Mouse (Mus musculus) ZHBTc4 (cell line): ENCODE results near the gene Ttc29.

Source experiments
- DNase-seq: peaks from one replicate; pipeline ENCODE4 v3.0.0-alpha.2; 2011; ENCODE audit warnings: low read depth, low spot score

Gene Ttc29

GRCm38 (mm10) chr8:78278598-78278997 lies 65.5 kb downstream of the Ttc29 start:
- DNase-seq, result no peak

GRCm38 (mm10) chr8:78284805-78285204 lies 71.7 kb downstream of the Ttc29 start:
- DNase-seq, result peak; percentile 75

GRCm38 (mm10) chr8:78285366-78285765 lies 72.3 kb downstream of the Ttc29 start:
- DNase-seq, result peak; percentile 79

DNA sequence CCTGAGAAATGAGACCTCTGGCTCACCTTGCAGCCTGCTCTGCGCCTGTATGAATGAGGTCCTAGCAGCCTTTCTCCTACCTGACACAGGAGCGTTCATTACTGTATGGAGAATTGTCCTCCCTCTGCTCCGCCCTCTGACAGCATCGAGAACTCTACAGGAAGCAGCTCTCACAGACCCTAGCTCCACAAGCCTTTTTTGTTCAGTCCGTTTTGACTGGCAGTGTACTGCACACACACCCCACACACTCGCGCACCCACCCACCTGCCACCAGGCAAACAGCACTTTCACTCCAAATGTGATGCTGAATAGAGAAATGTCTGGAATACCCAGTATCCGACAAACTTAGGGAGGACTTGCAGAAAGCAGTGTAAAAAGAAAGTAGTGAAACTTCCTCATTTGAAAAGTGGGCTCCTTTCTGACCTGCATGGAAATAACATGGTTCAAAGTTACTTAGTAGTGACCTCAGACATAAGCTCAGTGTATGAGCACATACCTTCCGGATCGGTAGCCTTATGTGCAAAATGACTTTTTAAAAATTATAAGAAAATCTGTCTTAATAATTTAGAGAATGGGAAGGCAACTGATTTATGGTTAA lies 76.4 kb downstream of the Ttc29 start:
- DNase-seq, result no peak

GRCm38 (mm10) chr8:78290274-78290673 lies 77.2 kb downstream of the Ttc29 start:
- peak; percentile 76 for DNase-seq

DNA sequence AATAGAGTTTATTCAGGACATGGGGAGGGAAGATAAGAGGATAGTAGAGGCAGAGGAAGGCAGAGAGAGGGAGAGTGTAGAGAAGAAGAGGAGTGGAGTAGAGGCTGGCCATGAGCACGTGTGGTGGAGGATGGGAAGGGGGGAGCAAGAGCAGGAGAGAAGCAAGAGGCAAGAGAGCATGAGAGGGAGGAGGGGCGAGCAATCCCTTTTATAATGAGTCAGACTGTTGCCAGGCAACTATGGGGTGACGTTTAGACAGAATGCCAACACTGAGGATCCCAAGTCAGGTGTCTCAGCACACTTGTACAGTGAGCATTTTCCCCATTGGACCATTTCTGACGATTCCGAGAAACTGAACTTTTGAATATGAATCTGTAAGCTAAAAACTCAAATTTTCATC lies 82.4 kb downstream of the Ttc29 start:
- no peak for DNase-seq

GRCm38 (mm10) chr8:78303579-78303978 lies 90.5 kb downstream of the Ttc29 start:
- no peak for DNase-seq

- DNase-seq, result no peak
Observed at GRCm38 (mm10) chr8:78306604-78307003, 93.5 kb downstream of the Ttc29 start.

DNA sequence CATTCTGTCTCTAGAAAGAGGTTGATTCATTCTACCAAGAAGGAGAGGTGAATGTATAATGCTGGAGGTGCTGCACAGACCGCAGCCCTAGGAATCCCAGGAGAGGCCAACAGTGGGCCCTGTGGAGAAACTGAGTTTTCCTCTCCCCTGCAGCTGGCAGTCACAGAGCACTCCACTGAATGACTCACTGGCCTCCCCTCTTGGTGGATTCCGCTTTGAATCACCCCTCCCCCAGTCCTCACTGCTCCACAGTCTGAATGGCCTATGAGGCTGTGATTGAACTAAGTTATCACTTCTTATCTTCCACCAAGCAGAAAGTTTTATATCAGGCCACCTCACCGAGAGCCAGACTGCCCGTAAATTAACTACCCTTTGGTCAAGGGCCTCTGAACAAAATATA lies 94.0 kb downstream of the Ttc29 start:
- no peak for DNase-seq

DNA sequence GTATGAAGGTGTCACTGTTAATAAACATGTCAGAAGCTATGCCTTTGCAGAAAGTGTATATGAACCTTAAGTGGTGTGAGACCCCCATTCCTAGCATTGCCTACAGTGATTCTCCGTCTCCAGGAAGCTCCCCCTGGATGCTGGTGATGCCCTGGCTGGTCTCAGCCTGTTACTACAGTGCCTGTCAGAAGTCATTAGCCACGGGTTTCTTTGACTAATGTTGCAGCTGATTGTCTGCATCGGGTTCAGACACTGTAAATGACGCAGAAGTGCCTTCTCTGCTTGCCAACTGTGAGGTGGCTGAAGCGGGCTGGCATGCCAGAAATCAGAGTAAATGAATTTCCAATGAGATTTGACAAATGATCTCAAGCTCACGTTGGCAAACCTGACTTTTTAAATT lies 96.4 kb downstream of the Ttc29 start:
- DNase-seq, result no peak

GRCm38 (mm10) chr8:78315576-78315975 lies 102.5 kb downstream of the Ttc29 start:
- DNase-seq, result no peak

- DNase-seq, result no peak
Observed at GRCm38 (mm10) chr8:78317666-78318065, 104.6 kb downstream of the Ttc29 start.

DNA sequence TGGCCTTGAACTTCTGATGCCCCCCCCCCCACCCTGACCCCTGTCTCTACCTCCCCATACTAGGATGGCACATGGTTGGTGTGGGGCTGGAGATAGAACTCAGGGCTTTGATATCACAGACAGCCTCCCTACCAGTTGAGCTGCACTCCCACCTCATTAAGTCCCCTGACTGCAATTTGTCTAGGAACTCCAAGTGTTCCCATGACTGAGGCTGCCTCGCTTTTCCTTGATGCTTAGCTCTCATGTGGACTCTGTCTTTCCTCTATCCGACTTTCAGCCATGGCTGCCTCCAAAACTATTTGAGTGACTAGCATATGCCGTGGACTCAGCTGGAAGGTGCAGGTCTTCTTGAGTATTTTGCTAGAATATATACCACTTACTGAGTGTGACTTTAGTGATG lies 110.3 kb downstream of the Ttc29 start:
- DNase-seq, result no peak

DNA sequence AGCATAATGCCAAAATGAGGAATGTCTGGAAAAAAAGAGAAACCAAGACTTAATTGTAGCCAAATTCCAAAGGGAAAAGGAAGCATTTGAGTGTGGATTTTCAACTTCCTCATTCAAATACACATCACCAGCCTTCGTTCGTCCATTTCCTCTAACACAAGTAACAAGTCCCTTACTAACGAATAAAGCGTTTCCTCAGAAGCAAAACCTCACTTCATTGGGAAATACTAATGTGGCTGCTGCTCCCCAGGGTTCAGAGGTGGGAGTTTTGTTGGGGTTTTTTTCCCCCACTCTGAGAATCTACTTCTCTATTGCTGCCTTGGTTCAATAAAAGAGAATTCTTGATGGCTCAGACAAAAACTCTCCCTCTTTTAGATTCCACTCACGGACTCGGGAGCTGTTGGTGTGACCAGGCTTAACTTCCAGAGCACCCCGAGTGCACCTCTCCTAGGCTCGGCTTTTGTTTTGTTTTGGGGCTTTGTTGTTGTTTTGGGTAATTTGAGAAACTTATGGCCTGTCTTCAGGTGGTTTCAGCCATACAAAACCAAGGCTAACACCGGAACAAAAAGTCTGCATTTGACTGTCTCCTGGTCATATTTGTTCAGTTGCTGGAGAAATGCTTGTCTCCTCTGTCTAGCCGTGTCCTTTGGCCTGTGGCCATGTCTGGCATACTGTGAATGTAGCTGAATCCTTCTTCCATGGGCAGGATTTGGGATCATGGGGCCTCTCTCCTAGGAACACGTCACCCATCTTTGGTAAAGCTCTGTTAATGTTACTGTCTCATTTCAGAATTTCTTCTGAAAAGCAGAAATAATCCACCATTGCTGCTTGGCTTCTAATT lies 127.8 kb downstream of the Ttc29 start:
- no peak for DNase-seq

- no peak for DNase-seq
Observed at GRCm38 (mm10) chr8:78342151-78342550, 129.1 kb downstream of the Ttc29 start.

DNA sequence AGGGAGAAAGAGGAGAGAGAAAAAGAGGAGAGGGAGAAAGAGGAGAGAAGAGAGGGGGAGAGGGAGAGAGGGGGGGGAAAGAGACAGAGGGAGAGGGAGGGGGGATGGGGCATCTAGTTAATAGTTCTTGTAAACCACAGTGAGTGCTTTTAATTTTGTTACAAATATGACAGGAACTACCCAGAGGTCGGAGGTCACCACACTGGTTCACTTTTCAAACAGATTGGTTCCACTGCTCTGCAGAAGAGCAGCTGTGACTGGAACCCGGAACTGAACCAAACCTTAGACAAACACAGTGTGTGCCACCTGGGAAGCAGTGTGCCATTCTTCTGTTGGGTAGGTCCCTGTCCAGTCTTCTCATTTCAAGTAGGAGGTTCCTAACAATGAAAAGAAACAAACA lies 130.9 kb downstream of the Ttc29 start:
- DNase-seq, result no peak

- DNase-seq, result no peak
Observed at GRCm38 (mm10) chr8:78345705-78346104, 132.6 kb downstream of the Ttc29 start.

DNA sequence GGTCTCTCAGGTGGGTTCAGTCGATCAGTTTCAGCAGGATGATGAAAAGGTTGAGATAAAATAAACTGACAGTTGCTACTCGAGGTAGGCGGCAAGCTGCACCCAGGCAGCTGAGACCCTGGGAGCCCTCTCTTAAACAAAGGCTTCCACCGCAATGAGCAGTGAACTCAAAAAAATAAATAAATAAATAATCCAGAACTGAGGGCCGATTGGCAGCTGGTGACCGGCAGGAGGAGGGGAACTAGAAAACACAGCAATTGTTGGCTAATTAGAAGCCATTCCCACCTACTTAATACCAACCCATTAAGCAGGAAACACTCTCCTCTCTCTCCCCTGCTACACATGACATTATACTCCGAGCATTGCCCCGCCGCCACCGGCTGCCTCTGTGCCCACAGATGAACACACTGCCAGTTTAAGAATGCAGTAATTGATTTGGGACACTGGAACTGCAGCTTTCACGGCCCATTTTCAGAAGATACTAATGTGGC lies 133.1 kb downstream of the Ttc29 start:
- no peak for DNase-seq

DNA sequence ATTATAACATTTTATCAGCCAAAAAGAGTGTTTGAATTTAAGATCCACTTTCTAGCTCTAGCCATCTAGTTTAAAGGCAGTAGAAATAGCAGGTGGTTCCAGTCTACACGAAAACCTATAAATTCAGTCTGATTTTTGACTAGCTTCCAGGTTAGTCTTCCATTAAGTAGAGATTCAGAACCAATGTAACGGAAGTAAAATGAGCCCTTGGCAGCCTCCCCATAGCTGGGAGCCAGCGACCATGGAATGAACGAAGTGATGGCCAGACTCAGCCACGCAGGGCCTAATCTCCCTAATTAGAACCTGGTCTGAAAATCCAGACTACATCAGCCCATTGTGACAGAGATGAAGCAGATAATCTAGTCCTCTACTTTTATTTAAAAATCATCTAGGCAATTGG lies 140.8 kb downstream of the Ttc29 start:
- no peak for DNase-seq

GRCm38 (mm10) chr8:78354801-78355200 lies 141.7 kb downstream of the Ttc29 start:
- no peak for DNase-seq

- peak; percentile 65 for DNase-seq
Observed at GRCm38 (mm10) chr8:78390756-78391155, 177.7 kb downstream of the Ttc29 start.

DNA sequence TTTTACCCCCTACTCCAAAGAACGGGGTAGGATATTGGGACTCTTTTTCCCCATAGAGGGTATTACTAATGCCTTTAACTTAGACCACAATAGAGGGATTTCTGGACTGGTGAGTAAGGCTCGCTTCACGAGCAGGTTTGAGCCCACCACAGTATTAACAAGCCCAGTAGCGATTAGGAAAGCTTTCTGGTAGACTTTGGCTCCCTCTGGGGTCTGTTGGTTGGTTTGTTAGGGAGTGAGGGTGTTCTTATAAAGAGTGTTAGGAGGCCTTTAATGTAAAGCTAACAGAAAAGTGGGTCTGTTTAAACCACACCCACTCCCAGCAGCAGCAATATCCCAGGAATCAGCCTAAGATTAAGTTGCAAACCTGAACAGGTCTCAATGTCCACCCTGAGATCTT lies 206.2 kb downstream of the Ttc29 start:
- DNase-seq, result no peak

GRCm38 (mm10) chr8:78420101-78420503 lies 207.0 kb downstream of the Ttc29 start:
- DNase-seq, result peak; percentile 71
